Mouse (Mus musculus): ENCODE results near the gene Duox2.

DNA sequence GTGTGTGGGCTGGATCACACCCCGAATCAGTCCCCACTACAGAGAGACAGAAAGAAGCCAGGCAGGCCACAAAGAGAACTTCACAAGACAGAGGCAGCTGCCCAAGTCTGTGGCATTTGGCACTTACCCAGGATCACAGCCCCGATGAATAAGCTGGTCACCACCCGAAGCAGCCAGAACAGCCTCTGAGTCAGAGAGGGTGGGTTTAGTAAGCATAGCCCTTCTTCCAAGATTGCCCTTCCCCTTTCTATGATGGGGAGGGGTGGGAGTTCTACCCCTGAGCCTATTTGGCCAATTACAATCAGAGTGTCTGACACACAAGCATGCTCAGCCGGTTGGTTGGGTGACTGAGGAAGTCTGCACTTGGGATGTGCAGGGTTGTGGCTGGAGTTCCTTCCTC is 7.9 kb upstream of the Duox2 start:
- no peak for TF ChIP-seq USF1 (IDR thresholded peaks at IDR 0.05; ENCODE audit: low read depth)
- no peak for TF ChIP-seq CTCF (IDR thresholded peaks at IDR 0.05; ENCODE audit: control insufficient read depth, insufficient read depth, insufficient read length)
- TF ChIP-seq FOSL1 (IDR thresholded peaks at IDR 0.05; ENCODE audit: insufficient read depth, low read length, poor library complexity, severe bottlenecking): peak; percentile 71
- TF ChIP-seq MAX (IDR thresholded peaks at IDR 0.05): no peak
- TF ChIP-seq CEBPB (IDR thresholded peaks at IDR 0.05; ENCODE audit: low read depth): no peak
- TF ChIP-seq MYOD1 (IDR thresholded peaks at IDR 0.05; ENCODE audit: control insufficient read depth, insufficient read length, low read depth): peak; percentile 79
- no peak for TF ChIP-seq MYOG (IDR thresholded peaks at IDR 0.05; ENCODE audit: control insufficient read depth, extremely low read depth, insufficient read length)

All from C2C12 (cell line).